Mouse (Mus musculus): ENCODE results near the gene Mdh1.
A peak's percentile ranks its signal among the peaks of the same experiment; 100 is the strongest.

Gene Mdh1

DNA sequence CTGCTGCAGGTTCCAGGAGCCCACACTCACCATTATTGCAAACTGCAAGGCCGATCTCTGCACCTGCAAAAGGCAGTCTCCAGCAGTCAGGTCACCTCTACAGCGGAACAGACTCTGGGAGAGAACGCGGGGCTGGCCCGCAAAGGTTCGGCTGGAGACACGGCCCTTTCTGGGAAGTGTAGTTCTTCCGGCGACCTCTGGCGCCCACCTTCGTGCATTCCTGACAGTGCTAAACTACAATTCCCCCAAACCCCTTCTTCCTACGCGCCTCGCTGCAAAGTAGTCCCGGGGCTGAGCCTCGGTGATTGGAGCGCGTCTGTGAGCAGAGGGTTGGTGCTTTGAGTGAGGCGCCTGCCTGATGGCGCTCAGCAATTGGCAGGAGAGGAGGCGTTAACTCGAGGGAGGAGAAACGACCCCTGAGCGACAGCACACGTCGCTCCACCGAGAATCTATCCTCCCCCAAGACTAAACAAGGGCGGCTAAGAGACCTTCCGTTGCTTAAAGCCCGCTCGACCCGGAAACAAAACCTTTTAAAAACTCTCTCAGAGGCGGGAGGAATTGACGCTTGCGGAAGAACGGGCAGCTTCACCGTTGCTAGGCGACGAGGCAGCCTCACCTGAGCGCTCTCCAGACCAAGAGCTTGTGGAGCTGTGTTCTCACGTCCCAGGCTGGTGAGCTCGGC is at the start of gene Mdh1, which contains the start of gene Wdpcp:
Mdh1 (minus strand) TSS at position 668 of the 682 bp plus-strand sequence.
Wdpcp (plus strand) TSS at position 536 of the 682 bp plus-strand sequence.
- peak; percentile 90 for DNase-seq

DNA sequence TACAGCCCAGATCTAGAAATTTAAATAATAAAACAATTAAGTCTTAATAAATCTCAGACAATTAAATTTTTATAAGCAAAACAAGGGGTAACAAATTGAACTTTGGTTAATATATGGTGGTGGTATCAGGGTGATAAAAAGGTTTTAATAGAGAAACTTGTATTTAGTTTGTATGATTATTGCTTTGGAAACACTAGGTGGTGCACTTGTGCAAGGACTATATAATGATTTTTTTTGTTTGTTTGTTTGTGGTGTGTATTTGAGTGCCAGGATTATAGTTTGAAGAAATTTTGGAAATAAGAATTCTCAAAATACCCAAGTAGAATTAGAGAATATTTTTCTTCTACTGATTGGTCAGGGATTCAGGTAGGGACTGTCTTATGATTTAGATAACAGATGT is 43.7 kb upstream of the Mdh1 start:
- no peak for DNase-seq

DNA sequence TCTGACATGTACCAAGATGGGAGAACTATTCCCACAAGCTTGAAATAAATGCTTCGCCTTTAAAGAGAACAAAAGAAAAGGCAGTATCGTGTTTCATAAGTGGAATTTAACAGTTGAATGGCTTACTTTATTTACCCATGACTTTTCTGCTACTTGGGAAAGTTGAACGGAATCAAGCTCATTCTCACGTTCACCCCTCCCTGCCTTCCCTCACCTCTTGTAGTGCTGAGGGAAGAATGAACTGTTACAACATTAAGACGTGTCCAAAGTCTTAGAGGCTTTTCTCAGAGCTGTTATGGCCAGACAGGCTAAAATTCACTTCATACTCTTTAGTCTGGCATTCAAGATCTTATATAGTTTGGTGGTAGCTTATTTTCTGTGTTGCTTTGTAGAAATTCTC is 30.3 kb upstream of the Mdh1 start:
- no peak for DNase-seq

DNA sequence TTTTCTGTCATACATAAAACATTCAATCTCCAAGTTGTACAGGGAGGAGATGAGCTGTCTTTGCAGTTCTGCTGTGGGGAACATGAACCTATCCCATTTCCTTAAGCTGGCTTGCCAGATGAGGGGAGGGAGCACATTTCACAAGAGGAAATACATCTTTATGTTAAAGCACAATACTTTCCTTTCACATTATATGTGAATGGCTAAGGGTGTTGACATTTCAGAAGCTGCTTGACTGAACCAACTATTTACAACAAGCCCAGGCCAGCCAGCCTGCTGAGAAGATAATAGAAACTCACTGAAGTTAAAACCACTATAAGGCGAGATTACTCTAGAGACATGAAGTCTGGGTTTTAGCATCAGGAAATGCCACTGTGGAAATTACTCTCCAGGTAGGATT is 11.1 kb upstream of the Mdh1 start:
- DNase-seq = no peak

DNA sequence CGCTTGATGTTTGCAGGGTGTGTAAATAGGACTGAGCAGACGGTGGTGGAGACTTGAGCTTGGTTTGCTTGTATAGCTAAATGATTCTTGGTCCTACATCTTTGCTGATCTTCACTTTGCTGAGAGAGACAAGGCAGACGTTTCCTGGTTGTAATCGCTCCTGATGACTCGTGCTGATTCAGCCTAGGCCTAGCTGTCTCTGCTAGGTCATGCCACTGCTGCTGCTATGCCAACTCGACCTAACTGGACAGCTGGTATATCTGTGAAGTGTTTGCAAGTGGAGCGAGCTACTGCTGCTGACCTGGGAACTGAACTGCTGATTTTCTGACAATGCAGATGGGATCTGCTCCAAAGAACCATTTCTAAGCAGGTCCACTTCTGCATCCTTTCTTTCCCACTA is 9.3 kb upstream of the Mdh1 start:
- DNase-seq = no peak

DNA sequence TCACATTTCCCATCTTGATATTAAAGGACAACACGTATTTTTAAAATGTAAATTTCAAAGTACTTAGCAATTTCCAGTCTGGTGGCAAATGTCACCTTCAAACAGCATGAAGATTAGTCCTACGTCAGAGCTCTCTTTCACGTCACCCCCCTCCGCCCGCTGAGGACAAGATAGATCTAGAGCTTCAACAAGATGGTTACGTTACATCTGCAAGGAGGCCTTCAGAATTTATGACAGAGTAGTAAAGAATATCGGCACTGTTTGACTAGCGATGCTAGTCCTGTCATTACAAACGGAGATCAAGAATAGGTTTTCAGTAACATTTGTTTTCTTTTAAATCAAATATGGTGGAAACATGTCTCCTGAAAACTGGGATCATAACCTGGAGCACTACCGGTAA is 1.2 kb downstream of the Mdh1 start:
- DNase-seq = peak; percentile 44

DNA sequence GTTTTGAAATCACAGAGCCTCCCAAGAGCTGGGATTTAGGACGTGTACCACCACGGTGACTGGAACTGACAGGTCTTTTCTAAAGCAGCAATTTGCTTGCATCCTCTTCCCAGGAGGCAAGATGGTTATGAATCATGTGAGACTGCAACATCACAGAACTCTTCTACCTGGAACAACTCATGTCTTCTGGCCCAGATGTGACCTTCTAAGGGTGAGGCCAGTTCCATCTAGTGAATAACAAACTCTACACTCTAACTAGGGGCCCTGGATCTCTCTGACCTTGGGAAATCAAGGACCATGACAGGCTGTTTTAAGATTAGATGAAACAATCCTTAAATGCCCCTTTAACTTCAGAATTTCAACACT is 2.1 kb downstream of the Mdh1 start:
- DNase-seq = no peak

DNA sequence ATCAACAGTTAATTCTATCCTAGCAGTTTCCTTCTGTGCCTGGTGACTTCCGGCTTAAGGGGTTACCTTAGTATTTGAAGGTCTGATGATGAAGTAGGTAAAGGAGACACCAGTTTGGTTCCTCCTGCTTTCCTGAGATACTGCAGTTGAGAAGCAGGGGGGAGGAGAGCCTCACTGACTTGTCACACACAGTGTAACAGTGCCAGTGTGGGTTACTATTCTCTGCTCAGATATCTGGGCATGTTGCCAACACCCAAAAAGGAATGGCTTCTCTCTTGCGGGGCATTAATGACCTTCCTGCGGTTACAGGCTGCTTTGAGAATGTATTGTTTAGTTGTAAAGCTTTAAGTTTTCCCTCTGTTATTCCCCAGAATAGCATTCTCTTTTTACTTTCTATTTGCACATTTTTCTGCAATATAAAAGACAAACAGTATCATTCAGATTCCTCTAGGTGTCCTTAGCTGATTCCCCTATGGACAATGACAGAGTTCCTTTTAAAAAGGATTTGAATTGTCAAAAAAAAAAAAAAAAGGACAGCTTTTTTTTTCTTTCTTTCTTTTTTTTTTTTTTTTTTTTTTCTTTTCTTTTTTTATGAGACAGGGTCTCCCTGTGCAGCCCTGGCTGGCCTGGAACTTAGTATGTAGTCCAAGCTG is 2.6 kb downstream of the Mdh1 start:
- DNase-seq = no peak

DNA sequence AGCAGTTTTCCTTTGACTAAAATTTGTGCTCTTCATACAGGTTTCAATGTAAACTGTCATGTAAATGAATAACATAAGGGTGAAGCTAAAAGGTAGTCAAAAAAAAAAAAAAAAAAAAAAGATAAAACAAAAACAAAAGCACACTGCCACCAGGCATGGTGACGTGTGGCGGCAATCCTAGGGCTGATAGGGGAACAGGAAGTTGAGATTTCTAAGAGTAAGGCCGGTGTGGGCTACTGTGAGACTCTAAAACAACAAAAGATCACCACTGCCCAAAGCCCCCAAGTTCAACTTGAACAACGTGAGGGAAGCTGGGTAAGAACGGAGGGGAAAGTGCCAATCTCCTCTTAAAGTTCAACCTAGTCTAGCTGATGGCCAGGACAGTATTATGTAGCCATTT is 3.2 kb downstream of the Mdh1 start:
- DNase-seq = no peak

DNA sequence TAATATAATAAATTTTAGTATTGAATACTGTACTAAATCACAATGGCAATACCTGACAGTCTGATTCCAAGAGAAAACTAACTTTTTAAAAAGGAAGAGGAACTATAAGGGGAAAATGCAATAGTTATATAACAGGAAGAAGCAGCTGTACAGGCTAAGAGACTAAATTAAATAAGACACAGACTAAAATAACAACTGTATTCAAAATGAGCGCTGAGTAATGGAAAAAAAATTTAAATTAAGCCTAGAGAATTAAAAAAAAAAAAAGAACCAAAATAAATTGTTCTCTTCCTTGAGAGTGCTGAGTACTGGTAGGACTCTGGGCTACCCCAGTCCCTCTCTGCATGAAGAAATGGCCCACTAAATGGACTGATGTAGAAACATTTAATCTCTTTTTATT is 4.4 kb downstream of the Mdh1 start:
- DNase-seq = no peak

DNA sequence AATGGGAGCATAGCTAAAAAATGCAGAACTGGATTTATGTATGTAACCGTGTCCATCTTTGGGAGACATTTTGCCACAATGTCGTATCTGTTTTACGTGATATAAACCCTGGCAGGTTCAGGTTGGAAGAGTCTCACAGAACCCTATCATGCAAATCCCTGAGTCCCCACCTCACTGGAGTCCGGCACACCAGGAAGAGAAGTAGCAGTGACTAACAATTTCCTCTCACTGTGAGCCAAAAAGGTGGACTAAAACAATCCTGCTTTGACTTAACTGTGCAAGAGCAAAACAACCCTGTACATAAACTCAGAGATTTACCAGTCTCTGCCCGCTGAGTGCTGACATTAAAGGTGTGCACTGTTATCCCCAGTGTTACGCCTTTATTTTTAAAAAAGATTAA is 5.2 kb downstream of the Mdh1 start:
- no peak for DNase-seq

DNA sequence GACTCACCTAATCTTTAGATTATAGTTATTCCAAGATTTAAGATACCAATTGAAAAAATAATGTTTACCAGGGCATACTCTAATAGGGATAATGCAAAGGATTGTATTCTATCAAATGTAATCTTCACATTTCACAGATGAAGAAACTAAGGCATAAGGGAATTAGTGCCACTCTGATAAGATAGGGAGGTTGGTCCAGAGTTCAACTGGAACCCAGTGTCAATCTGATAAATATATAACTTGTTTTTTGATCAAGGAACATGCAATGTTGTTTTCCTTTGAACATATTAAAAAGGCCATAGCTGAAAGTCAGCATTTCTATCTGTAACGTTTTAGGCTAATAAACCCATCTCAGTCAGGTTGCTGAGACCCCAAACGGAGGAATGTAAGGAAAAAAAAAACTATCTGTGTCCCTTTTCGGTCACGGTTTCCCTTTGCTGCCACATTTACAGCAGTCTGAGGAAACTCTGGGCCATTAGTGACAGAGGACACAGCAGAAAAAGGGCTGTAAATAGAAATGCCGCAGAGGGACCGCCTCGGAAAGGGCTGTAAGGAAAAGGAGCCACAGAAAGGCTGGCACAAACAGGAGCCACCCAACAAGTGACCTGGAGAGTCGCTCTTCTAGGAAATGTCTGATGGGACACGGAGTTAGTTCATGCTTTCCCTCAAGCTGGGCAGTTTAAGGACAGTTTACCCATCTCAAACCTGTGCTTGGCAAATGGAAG is 7.3 kb downstream of the Mdh1 start:
- DNase-seq = no peak

DNA sequence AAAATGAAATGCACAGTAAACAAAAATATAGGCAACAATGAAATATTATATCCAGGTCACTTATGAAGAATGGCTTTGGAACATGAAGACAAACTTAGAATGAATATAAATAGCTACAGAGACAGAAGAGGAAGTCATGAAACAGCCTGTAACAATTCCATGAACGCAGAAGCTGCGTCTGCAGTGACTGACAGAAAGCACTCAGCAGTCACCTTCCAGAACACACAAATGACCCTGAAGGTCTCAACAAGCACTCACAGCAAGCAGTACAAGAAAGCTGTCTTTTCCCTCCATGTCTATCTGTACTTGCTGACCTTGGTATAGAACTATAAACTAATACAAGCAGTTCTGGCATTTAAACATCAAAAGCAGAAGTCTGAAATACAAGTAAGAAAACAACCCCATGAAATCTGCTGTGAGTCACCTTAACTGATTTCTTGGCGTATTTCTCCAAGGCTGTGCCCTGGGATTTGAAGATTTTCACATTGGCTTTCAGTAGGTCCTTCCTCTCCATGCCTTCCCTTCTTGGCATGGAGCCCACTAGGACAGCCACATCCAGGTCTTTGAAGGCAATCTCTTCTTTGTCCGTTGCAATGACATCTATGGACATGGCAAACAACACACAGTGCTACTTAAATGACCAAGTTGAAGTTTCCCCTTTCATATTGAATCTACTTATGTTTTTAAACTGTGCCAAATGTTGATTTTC is 8.4 kb downstream of the Mdh1 start:
- DNase-seq = no peak

DNA sequence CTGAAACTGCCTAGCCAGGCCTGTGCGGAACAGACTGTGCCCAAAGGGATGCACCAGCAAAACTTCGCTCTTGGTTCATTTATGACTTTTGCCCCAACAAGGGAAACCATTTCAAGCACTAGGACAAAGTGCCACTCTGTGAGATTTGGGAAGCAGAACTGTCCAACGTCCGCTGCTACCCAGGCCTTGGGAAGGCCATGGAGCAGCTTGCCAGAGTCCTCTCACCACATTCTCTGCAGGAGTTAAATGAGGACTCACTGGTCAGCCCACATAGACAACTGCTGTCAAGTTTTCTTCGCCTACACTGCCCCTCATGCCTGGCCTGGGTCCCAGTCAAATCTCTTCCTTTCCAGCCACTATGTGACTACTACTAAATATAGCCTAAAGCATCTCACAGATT is 10.8 kb downstream of the Mdh1 start:
- no peak for DNase-seq

DNA sequence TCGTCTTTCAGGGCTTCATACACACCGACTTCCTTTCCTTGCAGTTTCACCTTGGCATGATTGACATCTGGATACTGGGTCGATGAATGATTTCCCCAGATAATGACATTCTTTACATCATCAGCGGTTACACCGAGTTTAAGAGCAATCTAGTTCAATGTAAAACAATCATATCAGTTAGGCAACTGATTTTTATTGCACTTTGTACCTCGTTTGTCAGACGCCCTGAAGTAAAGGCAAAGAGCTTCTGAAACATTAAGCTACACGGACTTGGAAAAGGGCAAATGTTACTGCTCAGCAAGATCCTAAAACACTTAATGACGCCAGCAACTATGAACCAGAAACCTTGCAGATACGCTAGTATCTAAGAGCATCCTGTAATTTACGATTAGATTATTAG is 12.4 kb downstream of the Mdh1 start:
- DNase-seq = no peak

DNA sequence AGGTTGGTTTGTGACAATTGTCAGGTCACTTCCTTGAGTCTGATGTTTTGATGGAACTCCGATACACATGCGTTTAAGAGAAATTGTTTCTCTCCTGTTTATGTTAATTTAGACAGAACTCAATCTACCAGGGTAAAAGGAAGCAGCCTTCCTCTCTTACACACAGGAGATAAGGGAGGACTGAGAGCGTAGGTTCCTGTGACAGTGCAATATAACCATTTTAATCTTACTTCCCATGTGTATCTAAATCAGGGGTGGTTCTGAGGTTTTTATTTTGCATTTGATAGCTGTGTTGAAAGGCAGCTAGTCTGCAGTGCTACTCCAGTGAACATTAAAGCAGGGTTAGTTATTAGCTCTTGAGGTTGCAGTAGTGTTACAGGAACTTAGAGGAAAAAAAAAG is 20.1 kb downstream of the Mdh1 start:
- no peak for DNase-seq

DNA sequence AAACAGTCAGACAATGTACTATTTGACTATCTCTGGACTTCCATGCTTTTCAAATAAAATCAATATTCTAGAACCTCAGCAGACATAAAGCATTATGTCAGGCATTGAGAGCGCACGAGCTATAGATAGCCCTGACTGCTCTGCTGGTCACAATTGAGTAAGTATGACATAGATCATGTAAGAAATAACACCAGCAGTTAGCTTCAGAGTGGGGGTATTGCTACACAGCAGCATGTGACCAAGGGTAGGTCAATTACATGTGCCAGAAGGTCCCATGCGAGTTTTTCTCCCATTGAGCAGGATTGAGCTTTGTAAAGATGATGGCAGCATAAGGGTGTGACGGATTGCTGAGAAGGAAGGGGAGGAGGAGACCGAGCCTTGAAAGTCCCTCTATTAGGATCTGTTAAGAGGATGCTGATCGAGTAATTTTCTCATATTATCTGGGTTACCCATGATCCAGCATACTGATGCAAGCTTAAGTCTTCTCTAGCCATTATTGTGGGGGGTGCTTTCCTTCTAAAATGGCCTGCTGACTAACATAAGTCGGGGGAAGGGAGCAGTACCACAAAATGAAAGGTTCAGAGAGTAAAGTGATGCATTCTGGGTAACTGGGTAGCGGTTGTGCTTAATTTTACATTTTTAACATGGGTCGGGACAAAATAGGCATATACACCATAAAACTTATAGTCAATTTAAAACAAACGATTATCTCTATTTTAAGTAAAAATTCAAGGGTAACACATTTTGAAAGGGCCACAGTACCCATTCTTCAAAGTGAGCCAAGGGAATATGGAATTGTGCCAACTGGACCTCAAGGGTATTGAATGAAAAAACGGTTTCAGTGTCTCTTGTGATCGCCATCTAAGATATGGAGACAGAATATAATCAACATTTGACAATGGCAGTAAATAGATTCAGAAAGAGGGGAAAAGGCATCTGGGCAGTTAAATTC is 21.7 kb downstream of the Mdh1 start:
- no peak for DNase-seq

DNA sequence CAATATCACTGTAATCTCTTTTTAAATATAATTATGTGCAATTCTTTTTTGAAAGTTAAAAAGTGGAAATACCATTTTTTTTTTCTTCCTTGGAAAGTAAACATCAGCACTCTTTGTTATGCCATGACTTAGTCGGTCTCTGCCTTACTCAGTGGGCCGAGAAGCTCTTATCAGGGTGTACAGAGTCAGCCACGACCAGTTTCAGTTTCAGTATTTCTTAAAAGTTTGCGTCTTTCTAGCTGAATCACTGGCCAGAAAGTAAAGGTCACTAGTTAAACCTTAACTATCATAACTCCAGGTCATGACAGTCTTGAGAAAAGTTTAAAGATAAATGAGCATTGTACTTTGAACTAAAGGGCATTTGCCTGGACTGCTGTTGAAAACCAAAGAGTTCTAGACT is 22.4 kb downstream of the Mdh1 start:
- DNase-seq = no peak

DNA sequence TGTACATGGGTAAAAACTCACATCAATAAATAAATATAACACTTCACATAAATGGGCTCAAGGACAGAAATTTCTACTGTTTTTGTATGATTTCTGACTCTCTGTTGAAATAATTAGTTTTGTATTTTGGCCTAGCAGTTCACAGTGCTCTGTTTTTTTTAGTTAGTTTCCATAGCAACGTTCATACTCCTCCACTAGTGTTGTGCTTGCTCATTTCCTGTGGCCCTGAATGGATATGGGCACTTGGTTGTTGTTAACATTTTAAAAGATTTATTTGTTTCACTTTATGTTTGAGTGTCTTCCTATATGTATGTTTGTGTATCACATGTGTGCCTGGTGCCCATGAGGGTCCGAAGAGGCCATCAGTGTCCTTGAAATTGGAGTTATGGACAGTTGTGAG is 23.1 kb downstream of the Mdh1 start:
- DNase-seq = no peak

DNA sequence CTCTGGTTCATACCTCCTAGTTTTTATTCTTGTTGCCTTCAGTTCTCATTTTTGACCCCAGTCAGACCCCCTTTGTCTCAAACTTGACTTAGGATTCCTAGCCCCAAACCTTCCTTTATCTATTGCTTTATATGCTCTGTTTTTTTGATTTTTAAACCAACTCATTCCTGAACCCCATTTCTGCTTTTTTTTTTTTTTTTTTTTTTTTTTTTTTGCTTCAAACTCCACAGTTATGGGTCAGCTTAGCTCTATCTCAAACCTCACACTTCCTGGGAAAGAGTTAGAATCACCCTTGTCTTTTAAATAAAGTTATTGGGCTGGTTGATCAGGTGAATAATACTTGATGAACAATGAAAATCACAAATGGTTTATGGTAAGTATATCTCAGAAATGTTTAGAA is 24.6 kb downstream of the Mdh1 start:
- DNase-seq = no peak

DNA sequence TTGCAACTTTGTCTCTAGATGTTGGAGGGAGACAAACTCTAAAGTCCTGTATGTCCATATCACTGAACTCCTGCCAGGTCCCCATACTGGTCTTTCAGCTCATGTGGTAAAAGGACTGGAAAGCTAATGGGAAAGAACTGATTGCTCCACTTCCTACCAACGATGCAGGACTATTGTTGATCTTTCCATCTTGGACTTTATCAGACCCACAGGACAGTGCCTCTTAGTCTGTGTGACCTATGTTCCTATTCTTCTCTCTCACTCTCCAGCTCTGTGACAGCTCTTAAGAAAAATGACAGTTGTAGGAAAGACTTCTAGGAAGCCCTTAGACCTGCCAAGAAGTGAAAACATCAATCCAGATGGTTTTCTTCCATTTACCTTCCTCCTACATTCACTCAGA is 25.5 kb downstream of the Mdh1 start:
- no peak for DNase-seq

DNA sequence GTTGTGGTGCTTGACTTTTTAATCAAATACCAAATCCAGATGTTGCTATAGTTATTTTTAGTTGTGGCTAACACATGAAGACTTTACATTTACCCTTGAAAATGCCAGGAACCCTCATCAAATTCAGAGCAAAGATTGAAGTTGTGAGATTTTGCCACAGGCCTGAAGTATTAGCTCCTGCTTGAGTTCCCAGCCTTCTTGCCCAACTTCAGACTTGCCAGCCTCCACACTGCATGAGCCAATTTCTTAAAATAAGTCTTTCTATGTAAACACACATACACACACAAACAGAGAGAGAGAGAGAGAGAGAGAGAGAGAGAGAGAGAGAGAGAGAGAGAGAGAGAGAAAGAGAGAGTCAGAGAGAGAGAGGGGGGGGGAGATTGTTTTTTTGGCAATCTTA is 26.2 kb downstream of the Mdh1 start:
- no peak for DNase-seq

DNA sequence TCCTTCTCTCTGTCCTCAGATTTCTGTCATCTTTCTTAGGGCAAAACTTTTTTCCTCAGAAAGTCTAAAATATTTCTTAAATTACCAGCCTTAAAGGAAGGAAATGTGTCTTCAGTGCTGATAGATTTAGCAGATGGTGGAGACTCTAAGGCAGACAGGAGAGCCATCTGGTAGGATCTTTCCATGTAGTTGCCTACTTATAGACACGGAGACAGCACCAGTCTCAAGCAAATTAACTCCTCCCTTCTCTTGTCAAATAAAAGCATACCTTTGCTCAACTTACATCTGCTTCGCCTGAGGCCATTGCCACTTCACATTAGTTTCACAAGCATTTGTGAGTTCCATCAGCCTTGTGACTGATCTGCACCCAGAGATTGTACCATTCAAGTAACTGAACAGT is 27.1 kb downstream of the Mdh1 start:
- no peak for DNase-seq
